Mouse (Mus musculus): ENCODE results near the gene Dusp27.

GRCm38 (mm10) chr1:166147657-166148056 is 19.9 kb upstream of the Dusp27 start:
- TF ChIP-seq GATA1 (IDR thresholded peaks at IDR 0.05; ENCODE audit: low read length) (no peak), TAL1 (IDR thresholded peaks at IDR 0.05; ENCODE audit: low read length) (no peak)
